Mouse (Mus musculus): ENCODE results near the gene Greb1.

GRCm38 (mm10) chr12:16751609-16752008 is 49.1 kb downstream of the Greb1 start:
- TF ChIP-seq USF1 (IDR thresholded peaks at IDR 0.05; ENCODE audit: low read depth, low read length) (no peak), BHLHE40 (IDR thresholded peaks at IDR 0.05; ENCODE audit: borderline replicate concordance, low read depth, low read length) (no peak)
